Mouse (Mus musculus): Measurements from ENCODE around the gene Cdc42bpb.

The Cdc42bpb gene

DNA sequence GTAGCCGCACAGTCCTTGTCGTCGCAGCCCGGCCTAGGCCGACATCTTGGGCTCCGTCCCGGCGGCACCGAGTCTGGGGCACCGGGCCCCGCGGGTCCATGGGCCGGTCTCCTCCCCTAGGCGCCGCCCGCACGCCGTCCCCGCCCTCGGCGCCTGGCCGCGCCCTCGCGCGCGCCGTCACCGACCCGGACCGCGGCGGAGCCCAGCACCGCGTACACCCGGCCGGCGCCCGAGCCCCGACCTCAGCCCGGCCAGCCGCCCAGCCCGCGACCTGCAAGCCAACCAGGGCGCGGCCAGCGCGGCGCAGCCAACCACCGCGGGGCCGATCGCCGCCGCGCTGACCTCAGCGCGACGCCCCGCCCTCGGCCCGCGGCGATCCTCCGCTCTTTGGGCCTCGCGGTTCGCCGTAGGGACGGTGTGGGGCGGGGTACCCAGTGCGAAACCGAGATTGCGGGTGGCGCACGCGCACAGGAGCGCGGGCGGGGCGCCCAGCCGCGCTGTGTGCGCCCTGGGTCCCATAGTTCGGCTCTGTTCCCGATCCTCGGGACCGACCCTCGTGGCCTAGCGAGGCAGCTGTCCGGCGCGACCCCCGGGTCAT, at the start of gene Cdc42bpb:
Gene Cdc42bpb, minus strand, starts transcription at position 343 of the 598 bp plus-strand sequence.
- DNase-seq (ENCODE audit: low read depth, low spot score): no peak

GRCm38 (mm10) chr12:111425789-111426460, 48.4 kb upstream of the Cdc42bpb start:
- DNase-seq (ENCODE audit: low read depth, low spot score): peak; percentile 74

DNA sequence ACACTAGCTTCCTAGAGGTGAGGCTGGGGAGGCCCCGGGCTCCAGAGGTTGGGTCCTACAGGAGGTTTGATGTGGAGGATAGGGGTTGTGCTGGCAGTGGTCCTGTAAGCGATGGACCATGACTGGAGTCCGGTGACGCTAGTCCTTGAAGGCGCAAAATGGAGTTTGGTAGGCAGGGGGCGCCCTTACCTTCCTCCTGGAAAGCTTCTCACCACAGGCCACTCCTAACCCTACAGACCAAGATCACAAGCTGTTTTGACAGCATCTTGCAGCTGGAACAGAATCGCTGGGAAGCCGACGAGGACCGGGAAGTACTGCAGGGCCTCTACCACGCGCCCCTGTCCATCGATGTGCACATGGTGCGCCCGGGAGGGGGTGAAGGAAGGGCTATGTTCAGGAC, 47.7 kb upstream of the Cdc42bpb start:
- peak; percentile 54 for DNase-seq (ENCODE audit: low read depth, low spot score)

DNA sequence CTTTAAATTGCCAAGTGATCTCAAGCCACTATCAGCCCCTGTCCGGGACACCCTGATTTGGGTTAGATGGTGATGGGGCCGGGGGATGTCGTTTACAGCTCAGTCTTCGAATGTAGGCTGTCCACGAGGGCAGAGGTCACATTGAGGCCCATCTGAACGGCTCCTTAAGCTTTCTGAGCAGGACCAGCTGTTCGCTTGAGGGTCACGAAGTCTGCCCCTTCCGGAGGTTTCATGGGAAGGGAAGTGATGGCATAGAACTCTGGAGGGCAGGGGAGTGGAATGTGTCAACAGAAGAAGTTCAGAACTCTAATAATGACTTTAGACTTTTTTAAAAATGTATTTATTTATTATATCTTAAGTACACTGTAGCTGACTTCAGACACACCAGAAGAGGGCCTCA, 47.0 kb upstream of the Cdc42bpb start:
- no peak for DNase-seq (ENCODE audit: low read depth, low spot score)

GRCm38 (mm10) chr12:111423570-111424129, 46.1 kb upstream of the Cdc42bpb start:
- no peak for DNase-seq (ENCODE audit: low read depth, low spot score)

DNA sequence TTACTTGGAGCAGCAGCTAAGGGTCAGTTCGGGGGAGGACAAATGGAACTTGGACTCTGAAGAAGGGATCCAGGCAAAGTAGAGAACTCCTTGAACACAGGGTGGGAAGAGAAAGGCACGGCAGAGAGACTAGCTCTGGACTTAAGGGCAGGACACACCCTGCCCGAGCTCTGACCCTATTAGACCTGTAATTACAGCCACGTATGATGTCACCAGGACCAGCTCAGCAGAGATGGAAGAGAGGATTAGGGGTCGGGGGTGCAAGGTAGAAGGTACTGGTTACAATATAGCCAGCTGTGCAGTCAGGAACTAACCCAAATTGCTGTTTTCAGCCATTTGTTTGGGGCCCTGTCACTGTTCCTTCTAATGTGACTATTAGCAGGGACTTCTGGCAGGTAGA, 45.3 kb upstream of the Cdc42bpb start:
- DNase-seq (ENCODE audit: low read depth, low spot score): no peak

DNA sequence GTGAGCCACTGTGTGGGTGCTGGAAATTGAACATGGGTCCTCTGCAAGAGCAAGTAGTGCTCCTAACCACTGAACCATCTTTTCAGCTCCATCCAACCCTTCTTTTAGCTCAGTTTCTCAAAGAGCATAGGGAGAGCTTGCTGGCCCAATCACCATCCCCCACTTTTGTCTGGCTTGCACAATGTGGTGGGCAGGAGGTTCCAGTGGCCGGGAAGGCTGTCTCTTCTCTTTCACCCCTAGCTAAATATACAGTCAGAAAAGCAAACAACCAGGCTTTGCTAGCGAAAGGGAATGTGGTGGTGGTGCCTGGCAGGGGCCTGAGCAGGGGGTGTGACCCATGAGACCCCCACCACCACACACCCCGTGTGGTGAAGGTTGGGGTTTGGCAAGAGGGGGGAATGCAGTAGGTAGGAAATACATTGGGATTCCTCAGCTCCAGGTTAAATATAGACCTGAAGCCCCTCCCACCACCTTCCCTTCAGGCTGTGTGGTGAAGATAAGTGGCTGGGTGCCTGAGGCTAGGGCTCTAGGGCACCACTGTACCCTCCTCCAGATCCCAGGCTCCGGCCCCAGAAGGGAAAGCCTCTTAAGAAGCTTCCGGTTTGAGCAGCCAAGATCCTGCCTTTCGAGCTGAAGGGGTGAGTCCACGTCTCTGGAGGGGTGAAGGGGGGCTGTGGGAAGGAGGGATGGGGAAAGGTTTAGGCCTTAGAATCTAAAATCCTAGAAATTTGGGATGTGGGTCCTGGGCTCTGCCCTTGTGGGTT, 43.6 kb upstream of the Cdc42bpb start:
- no peak for DNase-seq (ENCODE audit: low read depth, low spot score)

DNA sequence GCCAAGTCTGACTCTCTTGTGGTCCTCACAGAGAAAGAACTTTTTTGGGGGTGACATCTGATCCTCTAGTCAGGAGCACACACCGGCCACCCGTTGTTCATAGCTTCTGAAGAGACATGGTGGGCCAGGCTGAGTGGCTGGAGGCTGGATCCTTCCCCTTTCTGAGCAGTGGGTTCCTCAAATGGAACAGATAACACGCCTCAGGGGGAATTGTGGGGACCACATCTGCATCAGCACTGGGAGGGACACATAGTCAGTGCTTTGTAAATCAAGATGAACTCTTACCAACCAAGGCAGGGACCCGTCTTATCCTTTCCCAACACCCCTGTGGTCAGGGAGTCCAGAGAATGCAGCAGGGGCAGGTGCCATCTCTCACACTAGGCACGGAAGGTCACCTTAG, 42.4 kb upstream of the Cdc42bpb start:
- no peak for DNase-seq (ENCODE audit: low read depth, low spot score)

DNA sequence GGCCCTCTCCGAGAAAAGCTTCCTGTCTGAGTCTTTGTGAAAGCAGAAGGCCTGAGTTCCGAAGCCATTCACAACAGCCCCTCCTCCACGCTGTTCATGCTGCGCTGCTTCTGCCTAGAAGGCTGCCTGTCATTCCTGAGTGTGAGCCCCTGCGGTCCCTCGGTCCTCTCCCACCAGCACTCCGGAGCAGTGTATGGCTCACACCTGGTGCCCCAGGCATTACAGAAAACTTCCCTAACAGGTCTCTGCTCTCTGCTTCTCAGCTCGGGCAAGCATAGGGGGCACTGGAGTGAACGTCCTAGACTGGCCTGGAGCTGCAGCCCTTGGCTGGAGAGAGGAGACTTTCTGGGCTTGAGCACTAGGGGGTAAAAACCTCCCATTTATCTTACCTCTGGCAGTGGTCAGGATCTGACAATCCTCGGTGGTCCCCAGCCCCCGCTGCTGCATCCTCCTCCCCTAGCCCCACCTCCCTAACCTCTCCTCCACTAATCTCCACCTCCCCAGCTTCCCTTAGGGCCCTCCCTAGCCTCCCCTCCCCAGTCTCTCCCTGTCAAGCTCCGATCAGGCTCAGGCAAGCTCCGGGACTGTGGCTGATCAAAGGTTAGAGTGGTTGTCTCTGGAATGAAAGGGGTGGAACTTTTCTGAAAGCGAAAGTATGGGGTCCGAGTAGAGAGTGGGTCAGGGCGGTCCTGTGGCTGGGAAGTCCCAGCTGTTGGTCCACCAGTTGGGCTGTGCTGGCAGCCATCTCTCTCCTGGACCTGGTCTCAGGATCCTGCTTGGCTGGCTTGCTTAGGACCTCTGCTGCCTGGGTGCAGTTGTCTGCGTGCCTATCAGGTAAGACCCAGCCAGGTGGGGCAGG, 39.6 kb upstream of the Cdc42bpb start, which contains the start of gene Exoc3l4:
Gene Exoc3l4, plus strand, starts transcription at position 97 of the 859 bp plus-strand sequence.
- no peak for DNase-seq (ENCODE audit: low read depth, low spot score)

- DNase-seq (ENCODE audit: low read depth, low spot score): peak; percentile 50
Observed at GRCm38 (mm10) chr12:111413300-111413699, 35.8 kb upstream of the Cdc42bpb start.

GRCm38 (mm10) chr12:111412581-111413284, 35.2 kb upstream of the Cdc42bpb start:
- DNase-seq (ENCODE audit: low read depth, low spot score): no peak

- DNase-seq (ENCODE audit: low read depth, low spot score): no peak
Observed at GRCm38 (mm10) chr12:111411631-111412355, 34.3 kb upstream of the Cdc42bpb start.

DNA sequence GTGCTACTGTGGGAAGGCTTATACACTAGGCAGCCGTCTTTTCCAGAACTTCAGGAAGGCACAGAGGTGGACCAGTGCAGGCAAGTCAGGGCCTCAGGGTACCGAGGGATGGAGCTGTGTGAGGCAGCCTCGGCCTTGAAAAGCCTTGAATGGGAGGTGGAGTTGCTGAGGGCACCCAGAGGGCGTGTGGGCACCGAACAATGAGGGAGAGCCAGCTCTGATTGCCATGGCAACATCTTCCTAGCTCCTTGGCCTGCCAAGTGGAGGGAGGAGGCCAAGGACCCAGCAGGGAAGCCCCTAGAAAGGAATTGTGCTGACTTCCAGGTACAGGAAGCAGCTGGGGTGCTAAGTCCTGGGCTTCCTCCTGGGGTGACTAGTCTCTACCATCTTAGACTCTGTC, 32.1 kb upstream of the Cdc42bpb start:
- DNase-seq (ENCODE audit: low read depth, low spot score): no peak

- no peak for DNase-seq (ENCODE audit: low read depth, low spot score)
Observed at GRCm38 (mm10) chr12:111406622-111407021, 29.1 kb upstream of the Cdc42bpb start, which contains the start of gene Lbhd2. Gene Lbhd2, plus strand, starts transcription at chr12:111406809.

DNA sequence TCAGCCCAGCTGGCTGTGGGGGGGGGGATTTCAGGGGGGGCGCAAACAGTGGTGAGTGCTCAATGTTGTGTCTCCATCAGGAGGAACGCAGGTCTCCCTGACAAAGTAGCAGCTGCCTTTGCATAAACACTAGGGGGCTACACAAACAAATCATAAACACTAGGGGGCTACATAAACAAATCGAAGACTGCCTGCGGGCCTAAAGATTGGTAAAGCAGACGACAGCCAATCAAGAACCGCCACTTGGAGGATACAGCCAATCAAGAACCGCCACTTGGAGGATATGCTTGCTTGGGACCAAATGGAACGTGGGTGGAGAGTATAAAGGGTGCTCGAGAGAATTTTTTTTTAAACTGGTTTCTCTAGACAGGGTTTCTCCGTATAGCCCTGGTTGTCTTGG, 27.4 kb upstream of the Cdc42bpb start:
- no peak for DNase-seq (ENCODE audit: low read depth, low spot score)

DNA sequence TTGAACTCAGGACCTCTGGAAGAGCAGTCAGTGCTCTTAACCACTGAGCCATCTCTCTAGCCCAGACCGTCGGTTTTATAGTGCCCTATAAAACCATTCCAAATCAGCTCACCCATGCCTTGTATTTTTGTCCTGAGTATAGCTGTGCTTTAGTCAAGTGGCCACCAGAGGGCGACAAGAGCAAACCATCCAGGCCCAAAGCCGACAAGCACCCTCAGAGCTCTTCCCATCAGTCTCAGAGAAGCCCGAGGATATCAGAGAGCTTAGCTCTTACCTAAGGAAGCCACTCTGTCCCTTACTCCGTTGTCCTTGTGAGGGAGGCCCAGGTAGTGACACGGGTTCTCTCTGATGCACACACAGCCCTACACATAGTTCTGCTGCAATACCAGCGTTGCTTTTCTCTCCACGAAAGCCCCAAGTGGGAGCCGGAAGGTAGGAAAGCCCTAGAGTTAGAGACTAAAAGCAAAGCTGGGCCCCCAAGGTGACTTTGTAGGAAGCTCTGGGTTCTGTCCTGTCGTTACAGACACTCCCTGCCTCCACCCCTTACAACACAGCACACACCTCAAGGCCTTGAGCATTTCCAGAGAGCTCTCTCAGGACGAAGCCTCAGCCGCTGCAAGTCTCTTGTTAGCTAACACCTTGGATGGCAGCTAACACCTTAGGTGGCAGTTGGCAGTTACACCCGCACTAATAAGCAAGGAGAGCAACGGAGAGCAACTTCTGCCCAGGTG, 24.1 kb upstream of the Cdc42bpb start:
- DNase-seq (ENCODE audit: low read depth, low spot score): peak; percentile 54

- DNase-seq (ENCODE audit: low read depth, low spot score): no peak
Observed at GRCm38 (mm10) chr12:111396997-111397396, 19.5 kb upstream of the Cdc42bpb start.

- DNase-seq (ENCODE audit: low read depth, low spot score): no peak
Observed at GRCm38 (mm10) chr12:111394008-111394407, 16.5 kb upstream of the Cdc42bpb start.

DNA sequence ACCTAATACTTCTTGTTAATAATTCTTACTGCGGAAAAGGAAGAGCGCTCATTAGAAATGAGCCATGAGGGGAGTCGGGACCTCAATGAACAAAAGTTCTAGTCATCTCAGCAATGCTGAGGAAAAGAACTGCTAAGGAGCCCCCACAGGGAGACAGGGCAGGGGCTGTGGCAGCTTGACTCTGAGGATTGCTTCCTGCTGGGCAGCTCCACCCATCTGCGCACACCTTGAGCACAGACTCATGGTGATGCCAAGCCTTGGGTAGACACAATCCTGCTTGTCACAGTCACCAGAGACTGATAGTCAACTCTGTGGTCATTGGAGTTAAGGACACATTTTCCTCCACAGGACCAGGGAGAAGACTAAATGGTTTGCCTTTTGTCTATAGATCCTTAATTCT, 9.6 kb upstream of the Cdc42bpb start:
- DNase-seq (ENCODE audit: low read depth, low spot score): no peak
